Mouse (Mus musculus): Measurements from ENCODE around the gene Tfb2m. TPM values are rescaled to one million over a fixed set of nuclear protein-coding genes. Genes with fewer than 3 reads are reported as not detected.

Gene Tfb2m
- total RNA-seq (2021): 45.1 and 48.6 TPM in 2 replicates
- long read RNA-seq, transcript Tfb2m-201 (8 exons, 2,449 nt): major isoform, 23 of 28 reads
- long read RNA-seq, partial matches to known transcripts: 0 of 28 reads
- long read RNA-seq, other reads (novel, unspliced or antisense): 5 of 28 reads

DNA sequence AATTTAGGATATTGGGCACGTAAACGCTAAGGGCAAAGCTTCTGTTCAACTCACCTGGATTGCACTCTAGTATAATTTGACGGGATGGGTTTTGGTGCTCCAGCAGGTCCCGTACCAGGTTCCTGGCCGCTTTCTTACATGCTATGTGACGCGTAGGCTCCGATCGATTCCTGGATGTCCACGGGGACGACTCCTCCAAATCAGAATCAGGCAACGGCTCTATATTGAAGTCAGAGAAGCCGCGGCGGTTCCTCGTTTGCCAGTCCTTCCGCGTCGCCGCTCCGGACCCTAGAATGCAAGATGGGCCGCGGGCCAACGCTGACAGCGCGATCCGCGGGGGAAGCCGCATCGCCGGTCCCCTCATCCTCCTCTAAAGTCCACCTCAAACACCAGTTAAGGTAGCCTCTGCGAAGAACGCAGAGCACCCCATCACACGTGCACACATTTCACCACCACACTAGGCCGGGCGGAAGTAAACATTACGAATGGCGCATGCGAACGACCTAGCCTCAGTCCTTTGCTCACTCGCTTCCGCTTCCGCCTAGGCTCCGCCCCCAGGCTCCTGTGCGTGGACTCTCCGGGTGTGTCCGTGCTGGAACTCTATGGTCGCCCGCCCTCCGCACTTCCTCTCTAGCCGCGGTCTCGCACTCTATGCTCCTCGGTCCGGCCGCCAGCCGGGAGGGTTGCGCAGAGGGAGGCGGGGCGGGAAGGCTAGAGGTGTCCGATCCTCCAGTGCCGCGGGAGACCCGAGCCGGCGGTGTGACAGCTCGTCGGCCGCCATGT is at the start of gene Tfb2m, which contains the start of gene Cnst:
Gene Tfb2m (minus strand): TSS at position 500 of the 783 bp plus-strand sequence.
Gene Cnst (plus strand): TSS at position 603 of the 783 bp plus-strand sequence.
- peak; percentile 97 for DNase-seq

DNA sequence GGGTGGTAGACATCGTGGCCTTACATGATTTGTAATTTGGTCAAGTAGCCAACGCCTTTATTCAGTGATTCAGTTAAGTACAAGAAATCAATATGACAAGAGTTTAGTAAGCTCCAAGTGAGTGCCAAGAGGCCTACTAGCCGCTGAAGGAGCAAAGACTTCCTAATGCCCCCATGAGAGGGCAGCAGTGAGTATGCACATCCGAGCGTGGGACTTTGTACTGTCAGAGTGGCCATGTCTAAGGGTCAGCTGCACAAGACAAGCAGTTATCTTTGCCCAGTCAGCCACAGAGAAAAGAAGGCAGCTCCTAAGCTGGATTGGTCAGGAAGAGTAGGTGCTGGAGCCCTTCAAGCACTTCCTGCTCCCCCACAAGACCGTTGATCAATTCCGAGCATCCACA is 46.9 kb upstream of the Tfb2m start:
- DNase-seq: no peak

DNA sequence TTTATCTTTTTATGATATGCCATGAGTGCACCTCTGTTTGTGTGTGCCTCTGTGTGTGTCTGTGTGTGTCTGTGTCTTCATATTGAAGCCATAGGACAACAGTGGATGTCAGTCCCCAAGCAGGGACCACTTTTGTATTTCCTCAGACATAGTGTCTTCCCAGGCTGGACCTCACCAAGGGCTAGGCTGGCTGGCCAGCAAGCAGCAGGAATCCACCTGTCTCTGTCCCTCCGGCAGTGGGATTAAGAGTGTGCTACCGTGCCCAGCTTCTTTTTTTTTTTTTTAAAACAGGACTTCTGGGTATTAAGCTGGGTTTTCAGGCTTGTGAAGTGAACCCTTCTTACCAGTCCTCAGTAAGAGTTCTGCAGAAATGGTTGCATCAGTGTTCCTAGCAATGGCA is 46.1 kb upstream of the Tfb2m start:
- no peak for DNase-seq

DNA sequence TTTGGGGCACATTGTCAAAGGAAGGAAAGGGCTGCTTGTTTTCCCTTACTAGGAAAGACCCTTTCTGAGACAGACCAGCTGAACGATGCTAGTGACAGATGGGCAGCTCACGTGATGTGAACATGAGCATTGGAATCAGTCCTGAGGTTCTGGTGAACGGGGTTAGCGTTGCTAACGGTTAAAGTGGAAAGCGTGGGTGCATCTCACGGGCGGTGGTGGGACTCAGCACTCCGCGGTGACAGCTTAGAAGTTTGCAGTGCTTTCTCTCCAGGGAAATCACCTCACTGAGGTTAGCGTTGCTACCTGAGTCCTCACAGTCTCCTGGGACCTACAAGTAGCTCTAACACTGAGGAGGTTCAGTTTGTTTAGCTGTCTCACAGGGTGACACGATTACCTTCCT is 45.6 kb upstream of the Tfb2m start:
- no peak for DNase-seq

DNA sequence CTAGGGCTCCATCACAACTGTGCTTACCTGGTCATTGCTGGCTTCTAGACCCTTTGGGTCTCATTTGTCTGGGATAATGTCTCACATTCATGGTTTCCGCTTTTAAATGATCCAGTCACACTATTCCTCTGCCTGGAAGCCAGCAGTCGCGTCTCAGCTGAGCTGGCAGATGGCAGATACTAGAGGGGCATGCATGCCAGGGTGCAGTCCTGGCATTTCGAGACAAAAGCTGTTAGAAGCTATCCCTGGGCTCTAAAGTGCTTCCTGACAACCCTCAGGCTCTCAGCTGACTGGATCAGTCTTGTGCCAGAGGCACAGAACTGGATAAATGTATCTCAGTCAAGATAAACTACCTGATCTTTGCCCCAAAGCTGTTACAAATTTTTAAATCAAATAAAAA is 42.2 kb upstream of the Tfb2m start:
- DNase-seq: no peak

DNA sequence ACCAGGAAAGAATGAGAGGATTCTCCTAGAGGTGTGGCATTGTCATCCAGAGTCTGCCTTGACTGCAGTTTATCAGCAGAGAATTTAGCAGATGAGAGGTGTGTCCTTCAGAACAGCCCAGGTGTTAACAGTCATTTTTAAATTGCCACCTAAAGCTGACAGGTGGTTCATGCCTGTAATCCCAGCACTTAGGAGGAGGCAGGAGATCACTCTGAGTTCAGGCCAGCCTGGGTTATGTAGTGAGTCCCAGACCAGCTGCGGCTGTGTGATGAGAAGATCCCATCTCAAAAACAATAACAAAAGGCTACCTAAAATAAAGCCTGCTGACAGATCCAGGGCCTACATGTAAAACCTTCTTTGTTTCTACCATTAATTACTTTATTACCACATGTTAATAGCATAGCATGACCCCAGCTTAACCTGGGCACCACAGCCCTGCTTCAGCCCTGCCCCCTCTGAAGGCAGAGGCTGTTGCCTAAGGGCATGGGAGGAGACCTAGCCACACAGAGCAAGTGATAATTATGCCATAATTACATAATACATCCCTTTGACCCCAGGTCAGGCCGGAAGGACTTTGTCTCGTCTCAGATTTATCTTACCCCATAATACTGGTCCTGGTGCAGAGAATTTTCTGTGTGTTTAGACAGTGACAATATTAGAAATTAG is 40.5 kb upstream of the Tfb2m start:
- DNase-seq: no peak

DNA sequence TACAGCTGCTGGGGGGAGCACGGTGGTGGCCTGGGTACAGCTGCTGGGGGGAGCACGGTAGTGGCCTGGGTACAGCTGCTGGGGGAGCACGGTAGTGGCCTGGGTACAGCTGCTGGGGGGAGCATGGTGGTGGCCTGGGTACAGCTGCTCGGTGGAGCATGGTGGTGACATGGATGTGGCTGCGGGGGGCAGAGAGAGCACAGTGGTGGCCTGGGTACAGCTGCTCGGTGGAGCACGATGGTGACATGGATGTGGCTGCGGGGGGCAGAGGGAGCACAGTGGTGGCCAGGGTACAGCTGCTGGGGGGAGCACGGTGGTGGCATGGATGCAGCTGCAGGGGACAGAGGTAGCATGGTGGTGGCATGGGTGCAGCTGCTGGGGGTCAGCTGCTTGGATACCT is 39.6 kb upstream of the Tfb2m start:
- DNase-seq: no peak

DNA sequence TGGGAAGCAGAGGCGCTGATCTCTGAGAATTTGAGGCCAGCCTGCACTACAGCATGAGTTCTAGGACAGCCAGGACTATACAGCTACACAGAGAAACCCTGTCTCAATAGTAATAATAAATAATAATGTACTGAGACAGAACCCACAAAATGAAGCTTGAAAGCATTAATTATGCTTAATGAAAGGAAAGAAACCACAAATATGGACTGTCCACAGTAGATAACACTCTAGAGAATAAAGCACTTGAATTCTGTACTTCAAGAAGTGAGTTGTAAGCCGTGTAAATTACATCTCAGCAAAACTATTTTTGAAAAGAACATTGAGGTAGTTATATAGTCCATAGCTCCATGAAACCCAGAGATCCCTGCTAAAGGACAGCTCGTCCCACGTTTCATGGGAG is 38.2 kb upstream of the Tfb2m start:
- DNase-seq: no peak

DNA sequence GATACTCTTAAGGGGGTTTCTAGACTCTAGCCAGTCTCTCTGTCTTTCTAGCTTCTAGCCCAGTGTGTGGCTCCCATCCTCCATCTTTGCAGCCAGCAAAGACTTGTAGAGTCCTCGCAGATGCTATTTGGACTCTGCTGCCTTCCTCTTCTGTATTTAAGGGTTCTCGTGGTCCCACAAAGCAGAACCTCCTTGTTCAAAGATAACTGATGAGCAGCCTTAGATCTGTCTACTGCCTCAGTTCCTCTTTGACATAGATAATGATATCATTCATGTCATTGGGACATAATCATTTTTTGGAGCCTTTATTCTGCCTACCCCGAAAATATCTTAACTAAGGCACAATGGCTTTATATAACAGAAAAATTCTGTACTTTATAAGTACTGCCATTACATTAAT is 37.0 kb upstream of the Tfb2m start:
- no peak for DNase-seq

DNA sequence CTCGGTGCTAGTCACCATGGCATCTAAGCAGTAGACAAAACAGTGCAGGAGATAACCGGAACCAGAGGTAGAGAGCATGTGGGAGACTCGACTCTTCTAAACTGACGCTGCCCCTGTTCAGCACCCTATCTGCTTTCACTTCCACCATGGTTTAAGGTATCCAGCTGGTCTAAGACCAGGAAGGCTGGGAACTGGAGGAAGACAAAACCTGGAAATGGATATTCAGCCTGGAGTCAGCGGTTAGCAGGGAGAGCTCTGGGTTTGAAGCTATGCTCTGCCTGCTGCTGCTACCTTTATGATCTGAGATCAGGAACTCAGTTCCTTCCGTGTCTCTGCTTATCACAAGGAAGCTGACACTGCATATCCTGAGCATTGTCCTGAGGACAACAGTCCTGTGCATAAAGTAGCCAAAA is 36.0 kb upstream of the Tfb2m start:
- DNase-seq: no peak

DNA sequence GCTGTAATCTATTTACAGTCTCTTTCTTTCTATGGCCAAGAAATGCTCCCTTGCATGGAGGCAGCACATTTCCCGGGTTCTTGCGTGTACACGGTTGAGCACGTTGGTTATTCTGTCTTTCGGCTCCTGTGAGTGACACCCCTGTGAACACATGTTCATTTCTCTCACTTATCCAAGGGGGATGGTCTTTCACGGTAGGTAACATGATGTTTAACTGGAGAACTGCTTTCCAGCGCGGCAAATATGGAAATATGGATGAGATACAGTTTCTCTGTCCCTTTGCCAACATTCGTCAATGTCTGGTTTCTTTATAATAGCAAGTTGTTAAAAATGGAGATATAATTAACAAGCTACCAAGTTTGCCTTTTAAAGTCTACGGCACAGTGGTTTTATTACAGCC is 35.4 kb upstream of the Tfb2m start:
- DNase-seq: no peak

DNA sequence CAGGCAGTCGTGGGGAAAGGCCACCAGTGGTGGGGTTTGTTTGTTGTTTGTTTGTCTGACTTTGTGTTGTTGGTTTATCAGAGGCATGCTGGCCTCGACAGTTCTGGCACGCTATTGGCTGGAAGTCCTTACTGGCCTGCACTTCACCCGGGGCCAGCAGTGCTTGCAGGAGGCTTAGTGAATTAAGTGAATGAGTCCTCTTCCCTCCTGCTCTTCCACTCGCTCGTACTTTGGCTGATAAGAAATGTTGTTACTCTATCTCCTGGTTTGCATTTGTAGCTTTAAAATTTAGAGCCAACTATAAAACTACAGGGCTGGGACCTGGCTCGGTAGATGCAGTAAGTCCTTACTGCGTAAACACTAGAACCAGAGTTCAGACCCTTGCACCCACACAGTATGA is 34.1 kb upstream of the Tfb2m start:
- DNase-seq: no peak

DNA sequence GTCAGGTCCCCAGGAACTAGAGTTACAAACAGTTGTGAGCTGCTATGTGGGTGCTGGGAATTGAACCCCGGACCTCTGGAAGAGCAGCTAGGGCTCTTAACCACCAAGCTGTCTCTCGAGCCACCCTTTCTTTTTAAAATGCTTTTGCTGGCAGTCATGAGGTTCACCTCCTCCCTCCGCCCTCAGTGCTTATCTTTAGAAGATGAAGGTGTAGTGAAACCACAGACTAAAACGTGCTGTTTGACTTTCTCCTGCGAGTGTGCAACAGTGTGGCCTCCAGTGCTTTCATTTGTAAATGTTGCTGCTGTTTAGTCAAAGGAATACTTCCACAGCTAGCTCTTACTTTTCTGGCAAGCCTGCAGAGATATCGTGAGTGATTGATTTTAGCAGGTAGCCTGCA is 32.6 kb upstream of the Tfb2m start:
- no peak for DNase-seq

DNA sequence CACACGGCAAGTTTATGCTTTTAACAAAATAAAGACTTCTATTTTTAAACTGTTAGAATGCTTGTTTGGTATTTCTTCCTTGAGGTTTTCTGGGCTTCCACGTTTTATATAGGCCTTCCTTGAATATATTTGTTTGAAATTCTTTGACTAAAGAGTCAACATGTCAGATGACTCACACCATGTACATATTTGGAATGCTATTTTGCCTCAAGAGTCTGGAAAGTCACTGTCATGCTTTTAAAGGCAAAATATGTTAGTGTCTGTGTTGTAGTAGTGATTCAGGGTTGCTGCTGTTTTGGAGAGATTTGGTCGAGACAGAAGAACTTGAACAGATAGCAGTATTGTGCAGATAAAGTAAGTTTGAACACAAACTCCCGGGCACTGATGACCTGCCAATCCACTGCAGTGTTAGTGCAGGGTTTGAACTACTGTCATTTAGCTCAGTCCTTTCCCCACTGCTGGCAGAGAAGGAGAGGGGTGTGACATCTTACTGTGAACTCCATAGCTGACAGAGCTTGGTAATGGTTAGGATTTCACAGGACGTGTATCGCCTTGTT is 27.7 kb upstream of the Tfb2m start:
- DNase-seq: no peak

DNA sequence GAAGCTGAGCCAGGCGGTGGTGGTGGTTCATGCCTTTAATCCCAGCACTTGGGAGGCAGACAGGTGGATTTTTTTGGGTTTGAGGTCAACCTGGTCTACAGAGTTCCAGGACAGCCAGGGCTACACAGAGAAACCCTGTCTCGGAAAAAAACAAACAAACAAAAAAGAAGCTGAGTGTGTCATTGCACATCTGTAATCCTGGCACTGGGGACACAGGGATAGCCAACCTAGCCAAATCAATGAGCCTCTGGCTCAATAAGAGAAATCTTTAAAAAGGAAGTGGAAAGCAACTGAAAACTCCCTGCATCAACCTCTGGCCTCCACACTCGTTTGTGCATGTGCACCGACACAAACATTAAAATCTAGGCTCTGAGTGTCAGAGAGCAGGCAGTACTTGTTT is 25.6 kb upstream of the Tfb2m start:
- no peak for DNase-seq

DNA sequence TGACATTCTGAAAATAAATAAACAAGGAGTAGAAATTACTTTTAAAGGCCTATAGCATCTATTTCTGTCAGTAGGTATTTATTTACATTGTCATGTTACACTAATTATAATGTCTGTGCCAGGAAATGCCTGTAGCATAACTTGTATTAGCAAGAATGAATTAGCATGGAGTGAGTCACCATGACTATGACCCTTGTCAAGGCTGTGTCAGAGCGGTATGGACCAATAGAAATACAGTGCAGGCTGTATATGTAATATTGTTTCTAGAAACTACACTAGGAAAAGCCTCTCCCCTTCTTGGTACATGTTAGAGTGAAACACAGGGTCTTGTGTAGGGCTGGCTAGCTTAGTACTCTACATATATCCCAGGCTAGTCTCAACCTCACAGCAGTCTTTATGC is 24.4 kb upstream of the Tfb2m start:
- no peak for DNase-seq

DNA sequence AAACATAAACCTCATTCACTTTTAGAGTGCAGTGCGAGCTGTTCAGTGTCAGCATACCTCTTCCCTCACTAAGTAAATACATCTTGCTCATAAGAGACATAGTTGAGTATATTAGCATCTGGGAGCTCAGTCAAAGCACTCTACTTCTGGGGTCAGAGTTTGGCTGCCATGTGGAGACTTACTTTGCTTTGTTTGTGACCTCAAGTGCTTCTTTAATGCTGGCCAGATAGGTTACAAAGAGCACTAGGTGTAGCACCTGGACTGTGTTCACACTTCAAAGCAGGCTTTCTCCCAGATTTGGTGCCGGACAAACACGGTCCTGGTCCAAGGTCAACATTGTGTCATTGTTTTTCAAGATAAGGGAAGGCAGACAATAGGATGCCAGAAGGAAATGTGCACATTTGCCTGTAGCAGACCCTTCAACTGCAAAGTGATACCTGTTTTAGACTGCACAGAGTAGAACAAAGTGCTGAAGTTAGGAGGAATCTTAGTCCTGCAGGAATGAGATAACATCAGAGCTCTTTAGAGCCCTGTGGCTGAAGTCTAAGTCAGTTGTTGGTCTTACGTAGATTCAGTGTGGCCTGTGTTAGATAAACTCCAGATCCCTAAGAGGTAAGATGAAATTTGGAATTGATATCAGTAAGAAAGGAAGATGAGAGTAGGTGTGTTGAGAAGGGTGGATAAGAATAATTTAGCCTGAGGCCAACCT is 22.8 kb upstream of the Tfb2m start:
- DNase-seq: no peak

DNA sequence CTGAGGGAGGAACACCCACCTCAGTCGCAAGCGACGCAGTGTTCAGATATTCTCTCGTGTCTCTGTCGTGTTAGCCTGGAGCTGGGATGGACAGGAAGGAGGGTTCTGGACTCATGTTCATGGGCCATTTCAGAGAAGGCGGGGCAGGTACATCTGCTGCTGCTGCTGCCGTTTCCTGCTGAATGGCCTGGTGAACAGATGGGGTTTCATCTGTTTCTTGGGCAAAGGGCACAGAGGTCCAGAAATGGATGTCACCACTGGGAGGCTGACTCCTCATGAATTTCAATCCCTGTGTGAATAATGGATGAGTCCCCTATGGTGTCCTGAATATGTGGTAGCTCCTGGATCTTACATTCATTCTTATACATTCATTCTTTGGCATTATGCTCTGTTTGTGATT is 21.5 kb upstream of the Tfb2m start:
- no peak for DNase-seq

DNA sequence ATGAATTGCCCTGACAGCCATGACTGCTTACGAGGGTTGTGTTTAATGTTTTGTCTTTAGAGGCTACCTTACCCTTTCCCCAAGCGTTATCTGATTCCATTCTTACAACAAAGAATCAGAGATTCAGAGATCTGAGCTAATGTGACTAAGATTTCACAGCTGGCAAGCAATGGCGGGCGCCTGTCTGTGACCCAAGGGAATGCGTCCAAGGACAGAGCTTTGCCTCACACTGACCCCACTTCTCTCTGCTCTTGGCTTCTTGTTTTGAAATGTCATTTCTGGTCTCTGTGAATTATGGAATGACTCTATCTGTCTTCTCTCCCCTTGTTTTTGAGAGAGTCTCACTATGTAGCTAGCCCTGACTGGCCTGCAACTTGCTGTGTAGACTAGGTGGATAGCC is 17.9 kb upstream of the Tfb2m start:
- DNase-seq: peak; percentile 61

DNA sequence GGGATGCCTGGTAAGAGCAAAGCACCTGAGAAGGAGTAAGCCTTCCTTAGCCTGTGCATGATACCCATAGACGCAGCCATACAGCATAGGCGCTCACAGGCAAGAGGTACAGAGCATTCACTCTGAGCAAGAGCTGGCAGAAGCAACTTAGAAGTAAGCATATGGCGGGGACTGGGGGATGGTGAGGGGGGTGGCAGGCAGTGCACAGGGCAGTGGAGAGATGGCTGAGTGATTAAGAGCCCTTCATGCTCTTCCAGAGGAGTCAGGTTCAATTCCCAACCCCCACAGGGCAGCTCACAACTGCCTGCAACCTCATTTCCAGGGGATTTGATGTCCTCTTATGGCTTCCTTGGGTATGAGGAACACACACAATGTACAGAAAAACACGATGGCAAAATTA is 17.1 kb upstream of the Tfb2m start:
- no peak for DNase-seq

DNA sequence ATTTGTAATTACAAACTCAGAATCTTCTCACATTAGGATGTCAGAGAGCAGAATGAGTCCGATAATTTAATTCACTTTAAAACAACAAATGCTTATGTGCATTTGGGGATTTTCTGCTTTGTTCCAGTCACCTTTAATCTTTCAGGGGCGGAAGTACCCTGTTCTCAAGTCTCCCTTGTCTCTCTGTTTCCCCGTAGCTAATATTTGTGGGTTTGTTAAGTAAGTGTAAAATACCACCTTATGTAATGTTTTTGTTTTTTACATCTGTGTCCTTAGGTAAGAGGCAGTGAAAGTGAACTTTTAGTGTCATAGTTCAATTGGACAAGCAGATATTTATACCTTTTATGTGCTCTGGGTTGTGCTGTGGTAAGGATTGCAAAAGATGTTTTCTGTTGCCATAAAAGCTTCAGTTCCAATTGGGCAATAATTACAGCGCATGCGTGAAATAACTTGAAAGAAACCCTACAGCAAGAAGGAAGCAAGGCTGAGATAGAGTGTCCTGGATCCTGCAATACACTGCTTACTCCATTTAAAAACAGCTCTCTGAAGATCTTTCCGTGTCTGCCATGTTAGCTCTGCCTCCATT is 14.9 kb upstream of the Tfb2m start:
- DNase-seq: no peak

DNA sequence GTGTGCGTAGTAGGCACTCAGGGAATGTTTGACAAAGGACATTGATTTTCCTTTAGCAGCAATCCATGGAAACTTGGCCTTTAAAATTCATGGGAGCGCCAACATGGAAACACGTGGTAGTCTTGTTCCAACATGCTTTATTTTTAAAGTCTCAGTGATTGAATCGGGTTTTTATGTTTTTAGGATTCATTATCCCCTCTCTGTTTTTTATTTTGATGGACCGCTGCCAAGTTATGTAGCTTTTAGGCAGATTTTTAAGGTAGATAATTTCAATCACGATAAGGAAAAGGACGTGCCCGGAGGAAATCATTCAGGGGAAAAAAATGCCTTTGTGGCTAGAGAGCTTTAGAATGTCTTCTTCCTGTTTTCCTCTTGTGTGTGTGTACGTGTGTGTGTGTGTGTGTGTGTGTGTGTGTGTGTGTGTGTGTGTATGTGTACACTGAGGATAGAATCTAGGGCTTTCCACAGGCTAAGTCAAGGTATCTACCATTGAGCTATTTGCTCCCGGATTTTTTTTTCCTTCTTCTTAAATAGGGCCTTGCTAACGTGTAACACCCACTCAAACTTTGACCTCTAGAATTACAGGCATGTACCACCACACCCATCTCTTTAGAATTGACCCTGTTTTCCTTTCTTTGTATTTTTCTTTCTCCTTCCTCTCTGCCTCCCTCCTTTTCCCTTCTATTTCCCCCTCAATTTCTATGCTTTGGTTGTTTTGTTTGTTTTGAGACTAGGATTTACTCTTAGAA is 13.6 kb upstream of the Tfb2m start:
- DNase-seq: no peak

Measured in adrenal gland, postnatal 25 days (tissue).